Mouse (Mus musculus) kidney, postnatal 25 days (tissue): ENCODE measurements around the gene Gm9268.
"Not testable (repeated sequence)": the region's sequence is repeated elsewhere in the genome, so short reads cannot be mapped to it uniquely, and the experiment has no call there.

ENCODE experiments used
- DNase-seq, 2 experiments: peaks; one replicate each; pipeline ENCODE4 v3.0.0; 2021; ENCODE audit warnings: mixed read lengths in 2 of 2

Gene Gm9268

DNA sequence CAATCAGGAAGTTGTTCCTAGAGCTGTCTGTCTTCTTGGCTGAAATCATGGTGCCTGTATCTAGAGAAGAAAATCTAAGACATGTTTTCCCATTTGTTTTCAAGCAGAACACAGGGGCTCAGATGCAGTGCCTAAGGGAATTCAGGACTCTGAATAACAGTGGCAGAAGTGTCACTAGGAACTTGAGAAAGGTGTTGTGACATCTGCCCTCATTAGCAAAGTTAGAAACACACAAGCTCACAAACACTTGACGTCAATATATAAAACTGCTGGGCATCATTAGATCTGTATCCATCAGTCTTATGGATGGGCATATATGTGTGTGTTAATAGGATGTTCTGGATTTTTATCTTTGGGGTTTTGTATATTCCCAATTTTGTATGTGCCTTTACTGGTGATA lies at the start of gene Gm9268:
Gene Gm9268, plus strand, starts transcription at position 301 of the 400 bp plus-strand sequence.
- not testable (repeated sequence) for DNase-seq

DNA sequence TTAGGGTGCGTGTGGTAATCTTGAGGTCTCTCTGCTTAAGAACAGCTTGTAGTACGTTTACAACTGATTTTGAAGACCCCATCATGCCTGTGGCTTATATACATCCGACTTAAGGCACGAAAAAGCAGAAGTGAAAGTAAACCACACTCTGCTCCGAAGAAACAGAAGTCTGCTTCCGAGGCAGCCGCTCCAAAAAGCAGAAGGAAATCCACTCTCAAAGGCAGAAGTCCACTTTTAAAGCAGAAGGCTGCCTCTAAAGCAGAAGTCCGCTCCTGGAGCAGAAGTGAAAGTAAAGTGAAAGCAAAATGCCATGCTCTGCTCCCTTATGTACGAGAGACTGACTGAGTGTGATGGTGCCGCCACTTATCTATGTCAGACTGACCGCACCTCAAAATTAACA lies 38.5 kb upstream of the Gm9268 start:
- no peak for DNase-seq

GRCm38 (mm10) chr7:42980739-42981138 lies 37.8 kb upstream of the Gm9268 start:
- no peak for DNase-seq

GRCm38 (mm10) chr7:43077831-43078230 lies 59.3 kb downstream of the Gm9268 start:
- DNase-seq = no peak
